Comparison of ENCODE assay signal across 10 mouse cellular contexts in genomic region chr13:59656316-59656832, GRCm38 (mm10). TPM values are rescaled to one million over a fixed set of nuclear protein-coding genes. Genes with fewer than 3 reads are reported as not detected.
A peak's percentile ranks its signal among the peaks of the same experiment; 100 is the strongest.
DNase-seq lines count a peak whose midpoint lies in the region; ATAC-seq and TF ChIP-seq lines count a peak whose summit lies in the region.
"Had no signal": no experiment of that assay in that cellular context is flagged by ENCODE, and none has a peak within 500 bp of the region (broad histone marks: within the 10 kb centered on the region; RNA-seq: fewer than 3 reads in every experiment).

No protein-coding gene starts in this region.

- TF ChIP-seq CTCF in heart, adult 2 months (IDR thresholded peaks at IDR 0.05), result no peak

- no peak for DNase-seq in heart, adult 2 months
- no peak for DNase-seq in heart, postnatal 25 days (ENCODE audit: low spot score)
- DNase-seq in CD4-positive, CD25-positive, alpha-beta regulatory T cell, adult 2 months (ENCODE audit: low read depth, low spot score), result peak; percentile 77
- no peak for DNase-seq in adrenal gland, postnatal 4 days (ENCODE audit: low spot score in 2 of 2)
- DNase-seq in yolk sac, embryonic 10.5 days (ENCODE audit: low spot score), result no peak
- no peak for DNase-seq in urinary bladder, adult 18-20 months (ENCODE audit: low spot score in 2 of 2)

- intact Hi-C loops in heart, adult 2 months (cut with DNase I), result no loop called here
- intact Hi-C loops in heart, postnatal 25 days (cut with DNase I), result no loop called here

- peaks cover 6% of the 10 kb centered on the region for H3K4me1 ChIP-seq in heart, adult 2 months (ENCODE audit: control insufficient read depth, insufficient read depth, low read length)

- no peaks in the 10 kb centered on the region for H3K27me3 ChIP-seq in heart, adult 2 months (ENCODE audit: control insufficient read depth, insufficient read depth, low read length)

- WGBS in heart, adult 2 months, result 47% methylated on average over 10 of the region's 10 CpGs

- H3K9ac ChIP-seq in heart, adult 2 months (ENCODE audit: low read depth, low read length), result no peak overlapping the region

- no peak for TF ChIP-seq POLR2A in heart, adult 2 months (IDR thresholded peaks at IDR 0.05; ENCODE audit: insufficient read depth, low read depth, low read length)

- peak overlapping the region; percentile 43; the same call in 1 of the 2 replicates for H3K27ac ChIP-seq in heart, adult 2 months

- H3K4me3 ChIP-seq in heart, adult 2 months, result no peak overlapping the region

- no peaks in the 10 kb centered on the region for H3K79me2 ChIP-seq in heart, adult 2 months (replicated peaks; ENCODE audit: control insufficient read depth, insufficient read depth, low read length)

- H3K36me3 ChIP-seq in heart, adult 2 months (ENCODE audit: control insufficient read depth, insufficient read depth, low read length), result no peaks in the 10 kb centered on the region

- peak; percentile 90 for ATAC-seq in granulocyte monocyte progenitor cell, adult 5-6 weeks (replicated peaks; ENCODE audit: poor library complexity, severe bottlenecking)
- peak; percentile 80 for ATAC-seq in megakaryocyte progenitor cell, adult 5-6 weeks (replicated peaks; ENCODE audit: poor library complexity)

- TF ChIP-seq EP300 in heart, adult 2 months (IDR thresholded peaks at IDR 0.05; ENCODE audit: insufficient read depth, low read depth, low read length), result no peak

RNA-seq across cellular contexts. Expression of gene Golm1, which starts 19.2 kb away (rescaled TPM):
- total RNA-seq in heart, adult 2 months (2021), result 10 to 100 TPM; 11.4 to 16.2 TPM
- 6.5 and 8.8 TPM in 2 replicates for polyA plus RNA-seq in heart, adult 2 months (2012; rRNA removed)
- 10 to 100 TPM; 16.2 to 18.3 TPM for total RNA-seq in heart, postnatal 25 days (2021)
- total RNA-seq in granulocyte monocyte progenitor cell, adult 5-6 weeks (2014; fragmentation: Nextera tagmentation), result 7.2 and 11.5 TPM in 2 replicates
- total RNA-seq in granulocyte monocyte progenitor cell, adult 5-6 weeks (2017), result 12.4 and 16.0 TPM in 2 replicates
- 11.8 and 14.3 TPM in 2 replicates for total RNA-seq in megakaryocyte progenitor cell, adult 5-6 weeks (2015)
- 18.5 and 26.2 TPM in 2 replicates for total RNA-seq in megakaryocyte progenitor cell, adult 5-6 weeks (2017)
- total RNA-seq in adrenal gland, postnatal 4 days (2021), result 10 to 100 TPM; 18.5 to 22.7 TPM

RNA-seq across cellular contexts. Expression of gene 4921517D22Rik, which starts 37.5 kb away (rescaled TPM):
- total RNA-seq in heart, adult 2 months (2021), result not detected
- not detected in 2 replicates for polyA plus RNA-seq in heart, adult 2 months (2012; rRNA removed)
- total RNA-seq in heart, postnatal 25 days (2021), result not detected
- total RNA-seq in granulocyte monocyte progenitor cell, adult 5-6 weeks (2014; fragmentation: Nextera tagmentation), result not detected in 2 replicates
- not detected in 2 replicates for total RNA-seq in granulocyte monocyte progenitor cell, adult 5-6 weeks (2017)
- total RNA-seq in megakaryocyte progenitor cell, adult 5-6 weeks (2015), result 0.05 TPM in 1 of 2 replicates, not detected in the other
- total RNA-seq in megakaryocyte progenitor cell, adult 5-6 weeks (2017), result not detected in 2 replicates
- total RNA-seq in adrenal gland, postnatal 4 days (2021), result not detected
- total RNA-seq: MEL had no signal
- polyA plus RNA-seq: intestine, embryonic 14.5 days had no signal

RNA-seq across cellular contexts. Expression of gene Spata31d1a, which starts 53.8 kb away (rescaled TPM):
- total RNA-seq in heart, adult 2 months (2021), result not detected
- polyA plus RNA-seq in heart, adult 2 months (2012; rRNA removed), result 0.09 and 0.14 TPM in 2 replicates
- total RNA-seq in heart, postnatal 25 days (2021), result not detected
- total RNA-seq in granulocyte monocyte progenitor cell, adult 5-6 weeks (2014; fragmentation: Nextera tagmentation), result not detected in 2 replicates
- total RNA-seq in granulocyte monocyte progenitor cell, adult 5-6 weeks (2017), result not detected in 2 replicates
- not detected in 2 replicates for total RNA-seq in megakaryocyte progenitor cell, adult 5-6 weeks (2015)
- not detected in 2 replicates for total RNA-seq in megakaryocyte progenitor cell, adult 5-6 weeks (2017)
- not detected for total RNA-seq in adrenal gland, postnatal 4 days (2021)
- total RNA-seq: MEL had no signal

RNA-seq across cellular contexts. Expression of gene Spata31d1b, which starts 55.7 kb away (rescaled TPM):
- not detected for total RNA-seq in heart, adult 2 months (2021)
- polyA plus RNA-seq in heart, adult 2 months (2012; rRNA removed), result 0.03 and 0.04 TPM in 2 replicates
- total RNA-seq in heart, postnatal 25 days (2021), result not detected
- total RNA-seq in granulocyte monocyte progenitor cell, adult 5-6 weeks (2014; fragmentation: Nextera tagmentation), result not detected in 2 replicates
- total RNA-seq in granulocyte monocyte progenitor cell, adult 5-6 weeks (2017), result not detected in 2 replicates
- total RNA-seq in megakaryocyte progenitor cell, adult 5-6 weeks (2015), result not detected in 2 replicates
- total RNA-seq in megakaryocyte progenitor cell, adult 5-6 weeks (2017), result not detected in 2 replicates
- not detected for total RNA-seq in adrenal gland, postnatal 4 days (2021)
- total RNA-seq: MEL had no signal
- polyA plus RNA-seq: intestine, embryonic 14.5 days had no signal
